Mouse (Mus musculus): ENCODE results near the gene Fam214b. TPM values are rescaled to one million over a fixed set of nuclear protein-coding genes. Genes with fewer than 3 reads are reported as not detected.

Fam214b gene
- total and polyA plus RNA-seq, 2 experiments = 4.0 to 6.2 TPM

- no peak overlapping the region for H3K9ac ChIP-seq (ENCODE audit: low read depth, low read length)
- H3K4me1 ChIP-seq (ENCODE audit: control insufficient read depth, insufficient read depth, low read length) = no peaks in the 10 kb centered on the region
- no peak for DNase-seq (ENCODE audit: extremely low read depth, low read depth, low spot score)
- H3K4me3 ChIP-seq (ENCODE audit: insufficient read depth, low read depth, low read length) = no peak overlapping the region
- no peak for TF ChIP-seq CTCF (IDR thresholded peaks at IDR 0.05; ENCODE audit: low read depth, low read length)
- TF ChIP-seq POLR2A (IDR thresholded peaks at IDR 0.05; ENCODE audit: extremely low read depth, insufficient read depth, low read length) = no peak
- WGBS = 90% methylated on average over 10 of the region's 10 CpGs
- H3K27ac ChIP-seq (replicated peaks; ENCODE audit: insufficient read depth, low read depth, low read length) = no peak overlapping the region
- no peaks in the 10 kb centered on the region for H3K79me2 ChIP-seq (ENCODE audit: control insufficient read depth, insufficient read depth, low read length)
- peaks cover 7% of the 10 kb centered on the region; the same call in 1 of the 2 replicates for H3K36me3 ChIP-seq (ENCODE audit: control insufficient read depth, insufficient read depth, low read length)
- no peaks in the 10 kb centered on the region for H3K27me3 ChIP-seq (ENCODE audit: control insufficient read depth, insufficient read depth, low read length)
These were observed 26.8 kb downstream of the Fam214b start for GRCm38 (mm10) chr4:43019176-43019575.

DNA sequence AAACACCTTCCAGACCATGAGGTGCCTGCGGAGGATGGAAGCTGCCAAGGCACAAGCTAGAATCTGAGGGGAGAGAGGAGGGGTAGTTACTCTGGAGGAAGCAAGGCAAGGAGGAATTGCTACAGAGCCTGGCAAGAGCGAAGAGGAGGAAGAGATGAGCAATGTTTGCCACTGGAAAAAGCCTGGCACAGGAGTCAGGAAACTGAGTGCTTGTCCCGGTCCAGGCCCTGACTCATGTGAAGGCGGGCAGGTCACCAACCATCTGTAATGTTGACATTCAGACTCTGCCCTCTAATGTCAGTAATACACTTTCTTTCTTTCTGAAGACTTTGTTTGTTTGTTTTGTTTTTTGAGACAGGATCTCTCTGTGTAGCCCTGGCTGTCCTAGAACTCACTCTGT is 27.9 kb downstream of the Fam214b start:
- no peak for TF ChIP-seq CTCF (IDR thresholded peaks at IDR 0.05; ENCODE audit: low read depth, low read length)
- no peak for TF ChIP-seq POLR2A (IDR thresholded peaks at IDR 0.05; ENCODE audit: extremely low read depth, insufficient read depth, low read length)
- no peaks in the 10 kb centered on the region for H3K79me2 ChIP-seq (ENCODE audit: control insufficient read depth, insufficient read depth, low read length)
- H3K4me3 ChIP-seq (ENCODE audit: insufficient read depth, low read depth, low read length) = no peak overlapping the region
- WGBS = 64% methylated on average over 4 of the region's 4 CpGs
- no peak overlapping the region for H3K9ac ChIP-seq (ENCODE audit: low read depth, low read length)
- H3K27ac ChIP-seq (replicated peaks; ENCODE audit: insufficient read depth, low read depth, low read length) = no peak overlapping the region
- H3K4me1 ChIP-seq (ENCODE audit: control insufficient read depth, insufficient read depth, low read length) = no peaks in the 10 kb centered on the region
- H3K27me3 ChIP-seq (ENCODE audit: control insufficient read depth, insufficient read depth, low read length) = no peaks in the 10 kb centered on the region
- no peak for DNase-seq (ENCODE audit: extremely low read depth, low read depth, low spot score)
- peaks cover 7% of the 10 kb centered on the region; the same call in 1 of the 2 replicates for H3K36me3 ChIP-seq (ENCODE audit: control insufficient read depth, insufficient read depth, low read length)

DNA sequence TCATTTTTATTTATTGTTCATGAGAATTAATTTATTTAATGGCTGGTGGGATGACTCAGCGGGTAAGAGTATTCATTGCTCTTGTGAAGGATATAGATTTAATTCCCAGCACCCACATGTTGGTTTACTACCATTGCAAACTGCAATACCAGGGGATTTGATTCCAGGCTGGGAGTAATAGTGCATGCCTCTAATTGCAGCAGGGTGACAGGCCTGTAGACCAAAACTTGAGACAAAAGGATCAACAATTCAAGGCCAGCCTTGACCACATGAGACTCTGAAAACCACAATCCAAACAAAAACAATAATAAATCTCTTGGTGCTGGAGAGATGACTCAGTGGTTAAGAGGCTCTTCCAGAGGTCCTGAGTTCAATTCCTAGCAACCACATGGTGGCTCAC is 33.9 kb downstream of the Fam214b start:
- no peaks in the 10 kb centered on the region for H3K27me3 ChIP-seq (ENCODE audit: control insufficient read depth, insufficient read depth, low read length)
- no peak overlapping the region for H3K27ac ChIP-seq (replicated peaks; ENCODE audit: insufficient read depth, low read depth, low read length)
- H3K36me3 ChIP-seq (ENCODE audit: control insufficient read depth, insufficient read depth, low read length) = no peaks in the 10 kb centered on the region
- no peaks in the 10 kb centered on the region for H3K79me2 ChIP-seq (ENCODE audit: control insufficient read depth, insufficient read depth, low read length)
- 96% methylated on average over 1 of the region's 1 CpGs for WGBS
- no peak overlapping the region for H3K4me3 ChIP-seq (ENCODE audit: insufficient read depth, low read depth, low read length)
- DNase-seq (ENCODE audit: extremely low read depth, low read depth, low spot score) = no peak
- no peak for TF ChIP-seq CTCF (IDR thresholded peaks at IDR 0.05; ENCODE audit: low read depth, low read length)
- no peak for TF ChIP-seq POLR2A (IDR thresholded peaks at IDR 0.05; ENCODE audit: extremely low read depth, insufficient read depth, low read length)
- no peak overlapping the region for H3K9ac ChIP-seq (ENCODE audit: low read depth, low read length)
- peaks cover 3% of the 10 kb centered on the region; the same call in 1 of the 2 replicates for H3K4me1 ChIP-seq (ENCODE audit: control insufficient read depth, insufficient read depth, low read length)

- H3K4me1 ChIP-seq (ENCODE audit: control insufficient read depth, insufficient read depth, low read length) = peaks cover 3% of the 10 kb centered on the region; the same call in 1 of the 2 replicates
- no peak for TF ChIP-seq POLR2A (IDR thresholded peaks at IDR 0.05; ENCODE audit: extremely low read depth, insufficient read depth, low read length)
- no peak for TF ChIP-seq CTCF (IDR thresholded peaks at IDR 0.05; ENCODE audit: low read depth, low read length)
- peak within 1 kb of the TSS; percentile 94 for H3K4me3 ChIP-seq (ENCODE audit: insufficient read depth, low read depth, low read length)
- no peaks in the 10 kb centered on the region for H3K36me3 ChIP-seq (ENCODE audit: control insufficient read depth, insufficient read depth, low read length)
- no peaks in the 10 kb centered on the region for H3K79me2 ChIP-seq (ENCODE audit: control insufficient read depth, insufficient read depth, low read length)
- DNase-seq (ENCODE audit: extremely low read depth, low read depth, low spot score) = peak; percentile 59
- H3K27ac ChIP-seq (replicated peaks; ENCODE audit: insufficient read depth, low read depth, low read length) = no peak within 1 kb of the TSS
- H3K9ac ChIP-seq (ENCODE audit: low read depth, low read length) = peak within 1 kb of the TSS; percentile 74
- H3K27me3 ChIP-seq (ENCODE audit: control insufficient read depth, insufficient read depth, low read length) = no peaks in the 10 kb centered on the region
- WGBS = 2% methylated on average over 37 of the region's 37 CpGs
These were observed 35.6 kb downstream of the Fam214b start, which contains the start of gene Fancg for GRCm38 (mm10) chr4:43010161-43011038. Fancg (minus strand) TSS chr4:43010506.

DNA sequence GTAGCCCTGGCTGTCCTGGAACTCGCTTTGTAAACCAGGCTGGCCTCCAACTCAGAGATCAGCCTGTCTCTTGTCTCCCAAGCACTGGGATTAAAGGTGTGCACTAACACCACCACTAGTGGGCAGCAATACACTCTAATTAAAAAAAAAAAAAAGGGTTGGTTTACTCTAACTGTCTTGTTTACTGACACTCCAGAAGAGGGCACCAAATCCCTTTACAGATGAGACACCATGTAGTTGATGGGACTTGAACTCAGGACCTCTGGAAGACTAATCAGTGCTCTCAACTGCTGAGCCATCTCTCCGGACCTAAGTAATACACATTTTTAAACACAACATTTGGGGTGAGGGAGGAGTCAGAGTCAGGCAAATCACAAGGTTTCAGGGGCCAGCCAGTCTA is 40.3 kb downstream of the Fam214b start:
- H3K4me1 ChIP-seq (ENCODE audit: control insufficient read depth, insufficient read depth, low read length) = peaks cover 3% of the 10 kb centered on the region; the same call in 1 of the 2 replicates
- WGBS = 46% methylated on average over 2 of the region's 2 CpGs
- H3K27ac ChIP-seq (replicated peaks; ENCODE audit: insufficient read depth, low read depth, low read length) = no peak overlapping the region
- no peak overlapping the region for H3K9ac ChIP-seq (ENCODE audit: low read depth, low read length)
- peak; percentile 81 for DNase-seq (ENCODE audit: extremely low read depth, low read depth, low spot score)
- H3K27me3 ChIP-seq (ENCODE audit: control insufficient read depth, insufficient read depth, low read length) = no peaks in the 10 kb centered on the region
- no peaks in the 10 kb centered on the region for H3K36me3 ChIP-seq (ENCODE audit: control insufficient read depth, insufficient read depth, low read length)
- H3K79me2 ChIP-seq (ENCODE audit: control insufficient read depth, insufficient read depth, low read length) = no peaks in the 10 kb centered on the region
- TF ChIP-seq POLR2A (IDR thresholded peaks at IDR 0.05; ENCODE audit: extremely low read depth, insufficient read depth, low read length) (no peak), CTCF (IDR thresholded peaks at IDR 0.05; ENCODE audit: low read depth, low read length) (no peak)
- H3K4me3 ChIP-seq (ENCODE audit: insufficient read depth, low read depth, low read length) = no peak overlapping the region

GRCm38 (mm10) chr4:43004951-43005350 is 41.1 kb downstream of the Fam214b start:
- Histone ChIP-seq H3K36me3 (ENCODE audit: control insufficient read depth, insufficient read depth, low read length) (no peaks in the 10 kb centered on the region), H3K9ac (ENCODE audit: low read depth, low read length) (no peak overlapping the region), H3K27me3 (ENCODE audit: control insufficient read depth, insufficient read depth, low read length) (no peaks in the 10 kb centered on the region), H3K27ac (replicated peaks; ENCODE audit: insufficient read depth, low read depth, low read length) (no peak overlapping the region), H3K4me3 (ENCODE audit: insufficient read depth, low read depth, low read length) (no peak overlapping the region), H3K4me1 (ENCODE audit: control insufficient read depth, insufficient read depth, low read length) (peaks cover 3% of the 10 kb centered on the region; the same call in 1 of the 2 replicates), H3K79me2 (ENCODE audit: control insufficient read depth, insufficient read depth, low read length) (no peaks in the 10 kb centered on the region)
- no peak for TF ChIP-seq CTCF (IDR thresholded peaks at IDR 0.05; ENCODE audit: low read depth, low read length)
- no peak for TF ChIP-seq POLR2A (IDR thresholded peaks at IDR 0.05; ENCODE audit: extremely low read depth, insufficient read depth, low read length)
- no peak for DNase-seq (ENCODE audit: extremely low read depth, low read depth, low spot score)
- over 99% methylated on average over 3 of the region's 3 CpGs for WGBS

All from liver, adult 2 months (tissue).